9 mouse cellular contexts compared by ENCODE assay signal in genomic region chr12:31848630-31849415, GRCm38 (mm10).
A peak's percentile ranks its signal among the peaks of the same experiment; 100 is the strongest.
DNase-seq lines count a peak whose midpoint lies in the region; ATAC-seq and TF ChIP-seq lines count a peak whose summit lies in the region.
"Had no signal": no experiment of that assay in that cellular context is flagged by ENCODE, and none has a peak within 500 bp of the region (broad histone marks: within the 10 kb centered on the region; RNA-seq: fewer than 3 reads in every experiment).

No protein-coding gene starts in this region.

- no peak for ATAC-seq in liver, embryonic 12.5 days
- ATAC-seq in liver, embryonic 11.5 days (replicated peaks; ENCODE audit: low FRiP score) = no peak
- ATAC-seq in inflammation-experienced regulatory T-cells, adult 6 months = no peak

- no peak overlapping the region for H3K4me3 ChIP-seq in liver, embryonic 12.5 days
- H3K4me3 ChIP-seq in liver, embryonic 11.5 days (ENCODE audit: low read depth, low read length) = no peak overlapping the region
- no peak overlapping the region for H3K4me3 ChIP-seq in cerebellum, adult 2 months (replicated peaks; ENCODE audit: insufficient read depth, low read depth, low read length)

- H3K27me3 ChIP-seq in liver, embryonic 12.5 days (replicated peaks) = no peaks in the 10 kb centered on the region
- H3K27me3 ChIP-seq in liver, embryonic 11.5 days (replicated peaks; ENCODE audit: control insufficient read depth, insufficient read depth, low read length) = no peaks in the 10 kb centered on the region
- no peaks in the 10 kb centered on the region for H3K27me3 ChIP-seq in cerebellum, adult 2 months (ENCODE audit: control insufficient read depth, insufficient read depth, low read length)

- H3K4me1 ChIP-seq in liver, embryonic 12.5 days = peaks cover 13% of the 10 kb centered on the region
- H3K4me1 ChIP-seq in liver, embryonic 11.5 days (replicated peaks; ENCODE audit: control insufficient read depth, insufficient read depth, low read length) = no peaks in the 10 kb centered on the region
- H3K4me1 ChIP-seq in cerebellum, adult 2 months (ENCODE audit: control insufficient read depth, insufficient read depth, low read length) = peaks cover 8% of the 10 kb centered on the region; the same call in 1 of the 2 replicates

- 75% methylated on average over 5 of the region's 5 CpGs for WGBS in liver, embryonic 12.5 days (ENCODE audit: insufficient replicate concordance)
- 80% methylated on average over 5 of the region's 5 CpGs for WGBS in liver, embryonic 11.5 days
- WGBS in cerebellum, adult 2 months = 12% methylated on average over 5 of the region's 5 CpGs

- DNase-seq in liver, embryonic 11.5 days (ENCODE audit: low spot score) = no peak
- peak; percentile 90 to 96 for DNase-seq in cerebellum, adult 2 months
- peak; percentile 58 for DNase-seq in gastrocnemius, postnatal 25 days
- DNase-seq in kidney, postnatal 14 days = peak; percentile 20
- peak; percentile 83 for DNase-seq in lung, postnatal 10 days
- DNase-seq in yolk sac, embryonic 10.5 days (ENCODE audit: low spot score) = no peak

- no peak overlapping the region for H3K9ac ChIP-seq in liver, embryonic 12.5 days
- no peak overlapping the region for H3K9ac ChIP-seq in liver, embryonic 11.5 days (ENCODE audit: low read depth, low read length)

- no peak for TF ChIP-seq POLR2A in cerebellum, adult 2 months (IDR thresholded peaks at IDR 0.05; ENCODE audit: borderline replicate concordance, insufficient read depth, low read length)

- TF ChIP-seq CTCF in cerebellum, adult 2 months (IDR thresholded peaks at IDR 0.05; ENCODE audit: borderline replicate concordance, insufficient read depth, low read depth, low read length) = no peak

- H3K27ac ChIP-seq in liver, embryonic 12.5 days = no peak overlapping the region
- H3K27ac ChIP-seq in liver, embryonic 11.5 days (ENCODE audit: low read depth, low read length) = no peak overlapping the region
- peak overlapping the region; percentile 63; the same call in 1 of the 2 replicates for H3K27ac ChIP-seq in cerebellum, adult 2 months (ENCODE audit: insufficient read depth, low read length)

- H3K4me2 ChIP-seq in liver, embryonic 12.5 days = peak overlapping the region; percentile 8; the same call in 1 of the 2 replicates
- no peak overlapping the region for H3K4me2 ChIP-seq in liver, embryonic 11.5 days

- no peaks in the 10 kb centered on the region for H3K36me3 ChIP-seq in liver, embryonic 12.5 days
- no peaks in the 10 kb centered on the region for H3K36me3 ChIP-seq in liver, embryonic 11.5 days (ENCODE audit: control insufficient read depth, insufficient read depth, low read length)

- H3K9me3 ChIP-seq in liver, embryonic 12.5 days (replicated peaks) = no peaks in the 10 kb centered on the region
- no peaks in the 10 kb centered on the region for H3K9me3 ChIP-seq in liver, embryonic 11.5 days (ENCODE audit: control insufficient read depth, low read length)
- H3K9me3 ChIP-seq: G1E had no signal

Comparison
In these comparisons a context has a peak if more than half of its experiments do, and no peak if none do; other contexts are left out.
1. DNase-seq: peak in cerebellum, adult 2 months (2 of 2), gastrocnemius, postnatal 25 days (single experiment), kidney, postnatal 14 days (single experiment) and lung, postnatal 10 days (single experiment); none in liver, embryonic 11.5 days (single experiment) and yolk sac, embryonic 10.5 days (single experiment).